In the genomic region with DNA sequence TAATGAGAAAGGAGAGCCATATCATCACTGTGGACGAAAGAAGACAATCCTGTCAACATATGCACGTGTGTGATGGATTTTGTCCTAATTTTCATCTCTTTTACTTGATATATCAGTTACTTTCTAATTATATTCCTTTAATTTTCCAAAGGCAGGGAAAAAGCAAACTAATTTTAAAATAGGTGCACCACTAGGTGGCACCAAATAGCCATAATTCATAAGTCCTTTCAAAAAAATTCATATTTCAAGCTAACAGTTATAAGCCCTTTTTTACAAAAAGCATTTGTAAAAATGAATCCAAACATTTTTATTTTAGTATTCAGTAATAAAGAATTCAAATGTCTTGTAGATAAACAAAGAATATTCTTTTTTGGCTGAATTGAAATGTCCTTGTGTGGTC, we compare ENCODE assay signal across 9 mouse cellular contexts.
A peak's percentile ranks its signal among the peaks of the same experiment; 100 is the strongest.
DNase-seq lines count a peak whose midpoint lies in the region; ATAC-seq lines count a peak whose summit lies in the region.
"Had no signal": no experiment of that assay in that cellular context is flagged by ENCODE, and none has a peak within 500 bp of the region (broad histone marks: within the 10 kb centered on the region; RNA-seq: fewer than 3 reads in every experiment).

No protein-coding gene starts in this region.

- H3K36me3 ChIP-seq in intestine, embryonic 15.5 days = no peaks in the 10 kb centered on the region

- no peak overlapping the region for H3K4me2 ChIP-seq in intestine, embryonic 15.5 days (replicated peaks)

- H3K27ac ChIP-seq in intestine, embryonic 15.5 days = no peak overlapping the region
- H3K27ac ChIP-seq: macrophage had no signal

- H3K27me3 ChIP-seq in intestine, embryonic 15.5 days (replicated peaks) = no peaks in the 10 kb centered on the region

- H3K9me3 ChIP-seq in intestine, embryonic 15.5 days = no peaks in the 10 kb centered on the region

- no peak for ATAC-seq in intestine, embryonic 15.5 days

- H3K4me3 ChIP-seq in intestine, embryonic 15.5 days (replicated peaks) = no peak overlapping the region

- WGBS in intestine, embryonic 15.5 days = 7% methylated on average over 2 of the region's 2 CpGs

- H3K4me1 ChIP-seq in intestine, embryonic 15.5 days (replicated peaks) = no peaks in the 10 kb centered on the region

- intact Hi-C loops in heart, postnatal 10 days (cut with DNase I) = loop anchor here (5.0 to 10.0 kb wide), 3 partner anchors 576 to 1383 kb away; no protein-coding TSS in a partner anchor

- DNase-seq in heart, postnatal 10 days = peak; percentile 1 to 35
- no peak for DNase-seq in heart, adult 8-10 months (ENCODE audit: low spot score)
- peak; percentile 15 for DNase-seq in lung, postnatal 10 days
- no peak for DNase-seq in lung, postnatal 4 days
- peak; percentile 70 for DNase-seq in adipocyte (ENCODE audit: low spot score)
- DNase-seq in naive thymus-derived CD4-positive, alpha-beta T cell, adult 2 months (ENCODE audit: low read depth) = peak; percentile 15
- DNase-seq in thymus, postnatal 25 days = no peak

- no peak overlapping the region for H3K9ac ChIP-seq in intestine, embryonic 15.5 days

Comparison
In these comparisons a context has a peak if more than half of its experiments do, and no peak if none do; other contexts are left out.
1. DNase-seq: peak in heart, postnatal 10 days (2 of 2), lung, postnatal 10 days (single experiment), adipocyte (single experiment) and naive thymus-derived CD4-positive, alpha-beta T cell, adult 2 months (single experiment); none in heart, adult 8-10 months (single experiment), lung, postnatal 4 days (0 of 2) and thymus, postnatal 25 days (single experiment).